Comparison of ENCODE assay signal across 8 mouse cellular contexts in the genomic region with DNA sequence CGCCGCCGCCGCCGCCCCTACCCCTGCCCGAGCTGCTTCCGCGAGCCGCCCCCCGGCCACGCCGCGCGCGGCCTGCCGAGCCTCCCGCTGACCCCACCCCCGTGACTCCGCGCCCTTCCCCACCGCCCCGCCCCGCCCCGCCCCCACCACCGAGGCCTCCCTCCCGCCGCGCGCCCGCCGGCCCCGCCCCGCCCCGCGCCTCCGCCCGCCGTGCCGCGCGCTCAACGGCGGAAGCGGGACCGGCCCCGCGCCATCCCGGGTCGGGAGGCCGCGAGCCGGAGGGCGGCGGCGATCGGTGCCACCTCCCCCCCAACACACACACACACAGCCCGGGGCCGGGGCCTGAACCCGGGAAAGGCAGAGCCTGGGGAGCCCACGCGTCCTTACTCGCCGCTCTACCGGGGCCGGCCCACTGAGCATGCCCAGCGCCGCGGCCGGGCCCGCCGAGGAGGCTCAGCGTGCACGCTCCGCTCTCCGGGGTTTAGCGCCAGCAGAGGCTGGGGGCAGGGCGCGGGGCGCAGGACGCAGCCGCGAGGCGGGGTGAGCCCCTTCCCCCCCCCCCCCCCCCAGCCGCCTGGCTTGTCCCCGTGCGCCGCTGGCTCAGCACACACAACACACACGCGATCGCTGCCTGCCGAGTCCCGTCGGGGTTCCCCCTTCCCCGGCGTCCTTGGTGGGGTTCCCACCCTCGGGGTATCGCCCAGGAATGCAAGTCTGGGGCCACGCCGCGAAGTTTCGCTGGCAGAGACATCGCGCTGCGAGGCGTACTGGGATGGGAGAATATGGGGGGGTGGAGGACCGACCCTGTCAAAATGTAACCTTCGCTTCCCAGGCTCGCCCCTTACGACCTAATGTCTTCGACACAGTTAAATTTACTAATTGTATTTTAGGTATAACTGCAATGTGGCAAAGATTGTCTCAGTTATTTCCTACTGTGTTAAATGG. TPM values are rescaled to one million over a fixed set of nuclear protein-coding genes. Genes with fewer than 3 reads are reported as not detected.
DNase-seq lines count a peak whose midpoint lies in the region; ATAC-seq and TF ChIP-seq lines count a peak whose summit lies in the region.

Gene Memo1, minus strand, starts transcription at position 496 of the 945 bp plus-strand sequence.

- no peaks in the 10 kb centered on the region for H3K27me3 ChIP-seq in forebrain, embryonic 15.5 days

- peak within 1 kb of the TSS; percentile 84 for H3K4me2 ChIP-seq in forebrain, embryonic 15.5 days (replicated peaks)

- TF ChIP-seq CTCF in lung, adult 2 months (IDR thresholded peaks at IDR 0.05; ENCODE audit: insufficient read depth, low read length) = no peak

- H3K9me3 ChIP-seq in forebrain, embryonic 15.5 days = no peaks in the 10 kb centered on the region

- intact Hi-C loops in heart, postnatal 14 days (cut with DNase I) = loop anchor here (5.0 kb wide), 1 partner anchor 1933 kb away; no protein-coding TSS in a partner anchor

- peak within 1 kb of the TSS; percentile 98 for H3K27ac ChIP-seq in forebrain, embryonic 15.5 days (replicated peaks)

- peak within 1 kb of the TSS; percentile 97 for H3K9ac ChIP-seq in forebrain, embryonic 15.5 days (replicated peaks)

- peak within 1 kb of the TSS; percentile 97 for H3K4me3 ChIP-seq in forebrain, embryonic 15.5 days
- peak within 1 kb of the TSS; percentile 99 for H3K4me3 ChIP-seq in lung, adult 2 months (replicated peaks; ENCODE audit: extremely low read depth, low read depth, low read length)

- WGBS in forebrain, embryonic 15.5 days = under 1% methylated on average over 59 of the region's 110 CpGs
- under 1% methylated on average over 98 of the region's 110 CpGs for WGBS in lung, adult 2 months

- peaks cover 10% of the 10 kb centered on the region for H3K36me3 ChIP-seq in forebrain, embryonic 15.5 days

- peak; percentile 88 to 89 for DNase-seq in heart, postnatal 14 days
- peak; percentile 80 to 84 for DNase-seq in layer of hippocampus, adult 18-20 months (ENCODE audit: low spot score in 2 of 2)
- DNase-seq in lung, adult 2 months = peak; percentile 82
- peak; percentile 86 for DNase-seq in testis, postnatal 14 days (ENCODE audit: low spot score)

- peak; percentile 63 for ATAC-seq in CD4-positive, CD25-positive, alpha-beta regulatory T cell, adult 4 months
- ATAC-seq in cerebellum, adult (ENCODE audit: insufficient number of reproducible peaks, low FRiP score, low TSS enrichment) = peak; percentile 80
- peak; percentile 95 for ATAC-seq in forebrain, embryonic 15.5 days (replicated peaks)
- peak; percentile 41 for ATAC-seq in neutrophil, adult 5-6 weeks (ENCODE audit: extremely low read depth, insufficient number of reproducible peaks, low FRiP score, poor library complexity, severe bottlenecking)

- TF ChIP-seq POLR2A in lung, adult 2 months (IDR thresholded peaks at IDR 0.05; ENCODE audit: borderline replicate concordance, extremely low read depth, low read depth, low read length) = peak; percentile 39; the same call in 1 of the 2 replicates

- H3K4me1 ChIP-seq in forebrain, embryonic 15.5 days = peaks cover 33% of the 10 kb centered on the region
- peaks cover 2% of the 10 kb centered on the region for H3K4me1 ChIP-seq in lung, adult 2 months (ENCODE audit: control insufficient read depth, insufficient read depth, low read length)

RNA-seq across cellular contexts. Expression of gene Memo1, which starts in this region (rescaled TPM):
- 10 to 100 TPM; 37.0 to 47.0 TPM for polyA plus RNA-seq in CD4-positive, CD25-positive, alpha-beta regulatory T cell, adult 4 months (2017; shearing (Covaris generic))
- 63.9 and 66.1 TPM in 2 replicates for polyA plus RNA-seq in forebrain, embryonic 15.5 days (2015; fragmentation: Nextera tagmentation; extraction: Ambion mirVana)
- total RNA-seq in heart, postnatal 14 days (2021) = 10 to 100 TPM; 62.6 to 68.7 TPM
- total RNA-seq in layer of hippocampus, adult 18-20 months (2021) = 10 to 100 TPM; 40.5 to 44.0 TPM
- polyA plus RNA-seq in lung, adult 2 months (2012; rRNA removed) = 18.2 and 23.3 TPM in 2 replicates
- 34.4 and 35.7 TPM in 2 replicates for total RNA-seq in neutrophil, adult 5-6 weeks (2017)

Comparison
In these comparisons a context has a peak if more than half of its experiments do, and no peak if none do; other contexts are left out.
1. Peak in every context shown above with its lines: DNase-seq, ATAC-seq, H3K4me3 ChIP-seq and H3K27ac ChIP-seq.
2. ATAC-seq: peak in every context shown above with its lines; median percentile 95 in forebrain, embryonic 15.5 days; 80 in cerebellum, adult; 63 in CD4-positive, CD25-positive, alpha-beta regulatory T cell, adult 4 months; 41 in neutrophil, adult 5-6 weeks.